Mouse (Mus musculus): ENCODE measurements around the gene Megf9.

The Megf9 gene

DNA sequence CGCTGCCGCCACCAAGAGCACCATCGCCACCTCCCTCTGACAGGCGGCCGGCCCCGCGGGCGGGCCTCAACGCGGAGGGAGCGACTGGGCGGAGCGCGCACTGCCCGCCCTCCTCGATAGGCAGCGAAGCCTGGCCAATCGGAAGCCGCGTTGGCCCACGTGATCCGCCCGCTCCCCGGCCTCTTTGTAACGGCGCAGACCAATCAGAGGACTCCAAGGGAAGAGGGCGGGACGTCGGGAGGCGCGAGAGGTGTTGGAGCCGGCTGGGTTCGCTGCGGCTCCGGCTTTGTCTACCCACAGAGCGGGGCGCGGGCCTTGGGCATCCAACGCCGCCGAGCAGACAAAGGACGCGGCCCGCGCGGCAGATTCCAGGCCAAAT is at the start of gene Megf9:
Gene Megf9 (minus strand): TSS at position 105 of the 379 bp plus-strand sequence.
- DNase-seq (ENCODE audit: low spot score in 2 of 2): peak; percentile 98

DNA sequence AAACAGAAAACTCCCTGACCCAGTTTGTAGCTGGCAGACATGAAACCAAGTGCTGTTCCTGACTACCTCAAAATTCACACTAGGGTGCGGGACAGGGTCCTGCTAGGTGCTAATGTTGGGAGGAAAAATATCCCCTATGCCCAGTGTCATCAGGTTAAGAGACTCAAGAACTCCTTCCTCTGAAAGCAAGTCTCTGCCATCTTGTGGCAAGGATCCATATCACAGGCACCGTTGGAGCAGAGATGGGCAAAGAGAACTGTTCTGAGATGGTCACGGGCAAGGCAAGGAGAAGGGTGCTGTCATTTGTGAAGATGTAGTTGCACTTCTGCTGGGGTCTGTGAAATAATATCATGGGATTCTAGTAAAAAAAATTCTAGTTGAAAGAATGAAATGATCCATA is 44.9 kb upstream of the Megf9 start:
- DNase-seq (ENCODE audit: low spot score in 2 of 2): peak; percentile 33 to 60

DNA sequence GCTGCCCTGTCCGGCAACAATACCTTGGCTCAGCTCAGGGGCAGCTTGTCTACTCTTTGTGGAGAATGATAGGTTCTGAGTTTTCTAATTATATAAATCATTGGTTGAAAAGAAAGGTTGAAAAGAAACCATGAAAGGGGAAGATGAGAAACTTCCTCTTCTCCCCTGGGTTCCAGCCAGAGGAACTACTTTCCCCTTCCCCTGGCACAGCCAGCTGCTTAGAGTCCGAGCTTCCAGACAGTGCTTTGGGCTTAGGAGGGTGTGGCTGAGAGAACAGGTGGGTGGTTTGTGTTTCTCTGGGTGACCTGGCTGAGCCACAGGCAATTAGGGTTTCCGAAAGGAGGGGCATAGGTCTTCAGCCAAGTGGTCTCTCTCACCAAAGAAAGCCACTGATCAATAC is 43.5 kb upstream of the Megf9 start:
- DNase-seq (ENCODE audit: low spot score in 2 of 2): no peak

DNA sequence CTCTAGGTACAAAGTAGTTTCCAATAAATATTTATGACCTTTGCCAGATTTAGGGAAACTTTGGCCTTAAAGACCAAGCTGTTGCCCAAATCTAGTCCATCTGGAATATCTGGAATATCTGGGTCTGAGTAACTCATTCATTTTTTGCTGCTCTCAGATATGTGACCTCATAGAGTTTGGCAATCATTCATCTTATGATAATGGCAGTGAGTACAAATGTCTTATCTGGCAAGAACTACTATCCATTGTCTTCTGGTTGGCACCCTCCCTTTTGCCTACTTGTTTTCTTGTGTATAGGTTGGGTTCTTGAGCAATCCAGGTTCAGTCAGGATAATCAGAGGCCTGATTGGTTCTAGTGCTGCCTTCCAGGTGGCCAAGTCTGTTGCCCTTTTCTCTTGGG is 41.3 kb upstream of the Megf9 start:
- DNase-seq (ENCODE audit: low spot score in 2 of 2): no peak

DNA sequence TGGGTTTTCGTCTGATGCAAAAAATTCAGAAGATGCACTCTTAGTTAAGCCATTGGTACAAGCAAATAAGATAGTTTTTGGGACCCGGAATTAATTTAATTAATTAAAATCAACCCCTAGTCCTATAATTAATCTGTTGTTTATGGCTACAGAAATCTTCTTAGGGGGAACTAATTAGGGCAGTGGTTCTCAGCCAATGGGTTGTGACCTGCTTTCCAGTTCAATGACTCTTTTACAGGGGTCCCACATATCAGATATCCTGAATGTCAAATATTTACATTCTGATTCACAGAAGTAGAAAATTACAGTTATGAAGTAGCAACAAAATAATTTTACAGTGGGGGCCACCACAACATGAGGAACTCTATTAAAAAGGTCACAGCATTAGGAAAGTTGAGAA is 39.1 kb upstream of the Megf9 start:
- DNase-seq (ENCODE audit: low spot score in 2 of 2): no peak

DNA sequence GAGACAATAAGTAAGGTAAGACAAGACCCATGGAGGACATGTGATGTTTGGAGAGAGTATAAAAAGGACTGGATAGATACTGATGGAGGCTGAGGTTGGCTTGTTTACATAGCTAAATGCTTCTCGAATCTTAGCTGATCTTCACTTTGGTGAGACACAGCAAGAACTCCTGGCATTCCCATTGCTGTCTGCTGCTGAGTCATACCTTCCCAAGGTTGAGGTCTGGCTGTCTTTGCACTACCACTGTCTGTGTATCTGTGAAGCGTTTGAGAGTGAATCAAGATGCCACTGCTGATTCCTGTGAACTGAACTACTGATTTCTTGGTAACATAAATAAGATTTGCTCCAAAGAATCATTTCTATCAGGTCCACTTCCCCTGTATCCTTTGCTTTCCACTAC is 19.1 kb upstream of the Megf9 start:
- DNase-seq (ENCODE audit: low spot score in 2 of 2): no peak

DNA sequence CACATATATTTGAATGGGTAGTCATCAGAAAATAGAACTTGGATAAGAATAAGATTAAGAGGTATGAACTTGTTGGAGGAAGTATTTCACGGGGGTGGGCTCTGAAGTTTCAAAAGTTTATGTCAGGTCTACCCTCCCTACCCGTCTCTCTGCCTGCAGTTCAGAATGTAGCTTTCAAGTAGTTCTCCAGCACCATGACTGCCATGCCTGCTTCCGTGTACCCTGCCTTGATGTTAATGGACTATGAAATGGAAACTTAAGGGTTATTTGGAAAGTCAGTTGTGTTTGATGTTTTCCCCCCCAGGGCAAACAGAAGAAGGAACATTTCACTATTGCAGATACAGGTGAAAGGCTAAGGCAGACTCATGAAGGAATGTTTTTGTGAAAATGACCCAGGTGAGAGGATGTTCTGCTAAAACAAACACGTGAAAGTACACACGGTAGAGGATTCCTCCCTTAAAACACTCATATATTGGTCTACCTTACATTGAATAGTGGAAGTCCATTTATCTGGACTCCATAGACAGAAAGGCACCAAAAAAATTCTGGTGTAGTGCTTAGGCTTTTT is 18.5 kb upstream of the Megf9 start:
- no peak for DNase-seq (ENCODE audit: low spot score in 2 of 2)

DNA sequence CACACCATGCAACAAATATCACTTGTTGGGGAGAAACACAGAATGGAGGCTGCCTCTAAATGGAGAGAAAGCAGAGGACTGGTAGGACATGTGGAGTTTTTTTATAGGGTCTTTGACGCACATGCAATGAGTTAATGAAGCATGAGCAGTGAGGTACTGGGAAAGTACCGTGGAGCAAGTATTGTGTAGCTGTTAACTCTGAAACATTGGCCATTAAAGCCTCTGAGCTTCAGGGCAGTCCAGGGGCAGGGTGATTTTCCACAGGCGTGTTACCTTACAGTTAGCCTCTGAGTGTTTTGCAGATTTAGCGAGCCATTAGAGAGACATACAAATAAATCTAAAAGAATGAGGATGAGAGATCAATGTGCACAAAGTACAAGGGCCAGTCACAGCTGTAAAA is 17.3 kb upstream of the Megf9 start:
- DNase-seq (ENCODE audit: low spot score in 2 of 2): no peak

DNA sequence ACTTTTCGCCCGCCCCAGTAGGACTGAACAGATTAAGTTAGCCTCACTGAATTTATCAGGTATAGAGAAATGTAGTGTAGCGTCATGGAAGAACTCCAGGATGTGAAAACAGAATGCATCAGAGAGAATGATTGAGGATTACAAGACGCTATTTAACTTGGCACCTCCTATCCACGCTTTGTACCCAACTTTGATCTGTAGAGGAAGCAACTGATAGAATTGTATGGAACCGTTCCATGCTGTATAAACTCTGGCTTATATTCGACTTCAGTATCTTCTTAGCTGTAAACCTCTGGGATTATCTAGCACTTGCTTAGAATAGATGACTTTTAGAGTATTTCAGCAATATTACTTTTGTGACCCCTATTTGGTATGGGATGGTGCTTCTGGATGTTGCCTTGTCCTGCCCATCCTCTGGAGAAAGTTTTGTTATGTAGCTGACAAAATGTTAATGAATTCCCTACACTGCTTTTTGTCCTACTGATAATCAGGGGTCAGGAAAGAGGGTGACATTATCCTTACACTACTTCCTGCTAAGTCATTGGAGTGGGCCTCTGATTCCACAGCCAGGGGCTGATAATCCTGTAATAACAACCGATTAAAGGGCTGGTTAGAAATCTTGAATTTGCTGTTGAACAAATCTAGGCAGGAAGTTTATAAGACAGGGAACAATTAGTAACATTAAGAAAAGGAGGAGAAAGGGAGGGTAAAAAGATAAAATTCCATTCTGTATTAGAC is 12.8 kb upstream of the Megf9 start:
- DNase-seq (ENCODE audit: low spot score in 2 of 2): no peak

DNA sequence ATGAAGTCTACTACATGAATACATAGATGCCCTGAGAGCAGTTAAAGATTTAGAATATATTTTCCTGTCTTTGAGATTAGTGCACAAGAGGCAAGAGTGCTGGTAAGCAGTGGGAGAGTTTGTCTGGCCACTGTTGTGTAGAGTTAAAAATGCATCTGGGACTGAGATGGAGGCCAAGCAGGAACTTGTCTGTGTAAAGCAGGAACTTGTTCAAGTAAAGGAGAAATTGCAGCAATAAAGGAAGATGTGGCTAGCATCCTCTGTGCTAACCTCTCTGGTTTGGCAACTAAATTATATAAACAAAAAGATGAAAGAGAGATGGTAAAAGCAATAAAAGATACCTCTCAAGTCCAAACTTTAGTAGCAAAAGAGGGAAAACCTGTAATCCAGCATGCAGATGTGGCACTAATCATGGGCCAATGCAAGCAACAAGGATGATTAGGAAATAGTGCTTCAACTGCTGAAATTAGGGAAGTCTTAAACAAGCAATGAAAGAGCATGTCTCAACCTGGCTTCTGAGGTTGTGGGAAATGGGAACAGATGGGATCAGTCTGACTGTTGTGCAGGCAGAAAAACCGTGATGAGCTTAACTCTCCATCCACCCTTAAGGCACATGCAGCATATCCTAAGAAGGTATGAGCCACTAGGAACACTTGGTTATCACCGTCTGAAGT is 11.2 kb upstream of the Megf9 start:
- DNase-seq (ENCODE audit: low spot score in 2 of 2): no peak

DNA sequence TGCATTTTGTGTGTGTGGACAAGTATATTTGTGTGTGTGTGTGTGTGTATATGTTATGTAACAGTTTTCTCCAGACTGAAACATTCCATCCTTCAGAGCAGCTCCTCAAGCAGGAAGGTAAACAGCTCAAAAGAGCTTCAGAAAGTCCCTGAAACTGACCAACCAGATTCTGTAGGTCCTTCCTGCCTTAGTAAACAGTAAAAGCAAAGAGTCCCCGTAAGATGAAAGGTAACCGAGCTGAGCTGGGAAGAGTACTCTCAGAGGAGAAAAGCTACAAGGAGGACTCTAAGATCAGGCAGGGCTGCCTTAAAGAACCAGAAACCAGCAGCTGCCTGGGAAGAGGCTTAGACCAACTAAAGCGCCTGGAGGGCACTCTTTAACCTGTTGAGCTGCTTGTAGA is 9.6 kb upstream of the Megf9 start:
- DNase-seq (ENCODE audit: low spot score in 2 of 2): no peak

DNA sequence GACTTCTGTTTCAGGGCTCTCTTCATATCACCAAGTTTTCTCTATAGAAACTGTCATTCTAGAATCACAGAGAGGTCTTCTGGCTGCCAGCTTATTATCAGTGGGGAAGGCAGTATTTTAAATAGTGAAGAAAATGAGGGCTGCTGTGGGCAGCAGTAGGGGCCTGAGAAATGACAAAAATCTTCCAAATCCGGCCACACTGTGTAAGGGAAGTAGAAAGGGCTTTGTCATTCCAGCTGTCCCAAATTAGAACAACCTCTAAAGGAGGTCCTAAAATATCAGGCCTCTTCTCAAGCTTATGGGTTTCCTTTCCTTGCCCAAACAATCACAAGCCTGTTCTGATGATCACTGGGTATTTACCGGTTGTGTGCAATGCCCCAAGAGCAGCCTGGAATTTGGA is 7.6 kb upstream of the Megf9 start:
- no peak for DNase-seq (ENCODE audit: low spot score in 2 of 2)

DNA sequence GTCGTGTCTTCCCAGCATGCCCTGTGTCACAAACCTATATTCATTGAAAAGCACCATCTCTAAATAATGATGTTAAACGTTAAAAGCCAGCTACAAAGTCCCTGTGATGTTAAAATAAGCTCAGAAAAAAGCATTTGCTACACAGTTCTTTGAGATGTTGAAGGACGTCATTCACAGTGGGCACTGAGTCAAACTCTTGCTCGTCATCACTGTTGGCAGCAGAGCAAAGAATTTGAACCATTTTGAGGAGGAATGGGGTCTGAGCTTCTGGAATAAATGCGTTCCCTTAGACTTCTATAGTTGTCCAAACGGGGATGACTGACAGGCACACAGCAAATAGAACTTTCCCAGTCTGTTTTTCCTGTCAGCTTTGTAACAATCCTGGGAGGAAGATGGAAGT is 5.9 kb upstream of the Megf9 start:
- no peak for DNase-seq (ENCODE audit: low spot score in 2 of 2)

DNA sequence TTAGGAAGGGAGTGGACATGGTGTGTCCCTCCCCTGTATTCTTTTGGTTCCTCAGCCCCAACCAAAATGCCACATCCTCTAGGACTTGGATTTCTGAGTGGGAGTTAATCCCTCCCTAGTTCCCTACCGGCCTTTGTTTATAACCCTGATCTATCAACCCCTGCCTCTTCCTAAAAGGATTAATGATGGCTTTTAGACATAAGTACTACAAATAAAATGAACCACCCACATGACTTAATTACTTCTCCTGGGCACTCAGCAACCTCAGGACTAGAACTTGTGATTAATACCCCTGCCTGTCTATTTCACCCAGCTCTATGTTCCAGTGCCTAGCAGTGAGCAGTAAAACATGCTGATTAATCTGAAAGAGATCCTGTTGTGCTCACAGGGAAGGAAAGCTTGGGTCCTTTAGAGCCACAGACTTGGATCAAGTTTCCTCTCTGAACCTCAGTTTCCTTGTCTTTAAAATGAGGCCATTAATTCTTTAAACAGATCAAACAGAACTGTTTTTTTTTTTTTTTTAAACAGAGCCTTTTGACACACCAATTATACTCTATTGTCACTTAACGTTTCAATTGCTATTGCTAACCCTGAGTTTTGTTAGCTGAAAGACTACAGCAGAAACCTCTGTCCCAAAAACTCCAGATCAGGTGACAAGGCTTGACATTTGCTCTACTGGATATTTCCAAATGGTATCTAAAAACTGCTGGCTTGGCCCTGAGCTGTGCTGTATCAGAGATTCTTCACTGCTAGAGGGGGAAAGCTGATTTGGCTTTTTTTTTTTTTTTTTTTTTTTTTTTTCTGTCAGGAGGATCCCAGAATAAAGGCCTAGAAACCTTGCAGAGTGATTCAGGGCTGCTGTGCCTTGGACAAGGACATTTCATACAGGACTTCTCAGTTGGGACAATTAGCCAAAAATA is 2.1 kb upstream of the Megf9 start:
- DNase-seq (ENCODE audit: low spot score in 2 of 2): no peak

DNA sequence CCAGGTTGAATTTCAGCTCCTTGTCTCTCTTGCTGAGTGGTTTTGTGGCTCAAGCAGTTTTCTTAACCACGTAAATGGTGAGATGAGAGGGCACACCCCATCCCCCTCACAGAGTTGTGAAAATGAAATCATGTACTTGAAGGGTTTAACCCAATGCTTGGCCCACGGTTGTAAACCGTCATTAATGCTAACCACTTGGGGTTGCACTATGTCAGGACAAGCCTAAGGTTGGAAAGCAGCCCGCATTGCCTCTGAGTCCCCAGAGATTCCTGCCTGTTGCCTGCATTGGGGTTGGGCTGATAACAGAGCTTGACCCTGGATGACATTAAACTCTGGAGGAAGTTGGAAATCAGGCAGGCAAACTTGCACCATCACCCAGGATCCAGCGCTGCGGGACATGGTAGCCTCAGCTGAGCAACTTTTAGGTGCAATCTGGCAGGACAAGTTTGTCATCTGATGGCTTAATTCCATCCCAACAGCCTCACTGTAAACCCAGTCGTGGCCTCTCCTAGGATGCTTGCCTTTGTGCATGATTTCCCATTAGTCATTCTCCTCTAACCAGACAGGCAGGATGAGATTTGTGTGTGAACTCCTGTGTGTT is 1.0 kb upstream of the Megf9 start:
- DNase-seq (ENCODE audit: low spot score in 2 of 2): no peak

DNA sequence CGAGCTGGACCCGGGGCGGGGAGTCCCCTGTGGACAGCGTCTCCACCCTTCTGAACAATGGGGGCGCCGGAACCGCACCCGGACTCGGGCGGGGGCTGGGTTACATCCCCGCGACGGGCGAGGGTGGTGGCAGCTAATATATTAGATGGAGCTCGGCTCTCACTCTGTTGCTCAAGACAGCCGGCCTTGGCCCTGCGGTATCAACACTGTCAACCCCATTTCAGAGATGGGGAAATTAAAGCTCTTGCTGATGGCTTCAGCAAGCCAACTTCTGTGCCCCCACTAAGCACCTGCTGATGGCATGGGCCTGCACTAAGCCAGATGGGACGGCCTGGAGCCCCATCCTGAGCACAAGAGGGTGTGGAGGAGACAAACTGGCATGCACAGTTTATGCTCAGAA is 494 bp upstream of the Megf9 start:
- no peak for DNase-seq (ENCODE audit: low spot score in 2 of 2)

DNA sequence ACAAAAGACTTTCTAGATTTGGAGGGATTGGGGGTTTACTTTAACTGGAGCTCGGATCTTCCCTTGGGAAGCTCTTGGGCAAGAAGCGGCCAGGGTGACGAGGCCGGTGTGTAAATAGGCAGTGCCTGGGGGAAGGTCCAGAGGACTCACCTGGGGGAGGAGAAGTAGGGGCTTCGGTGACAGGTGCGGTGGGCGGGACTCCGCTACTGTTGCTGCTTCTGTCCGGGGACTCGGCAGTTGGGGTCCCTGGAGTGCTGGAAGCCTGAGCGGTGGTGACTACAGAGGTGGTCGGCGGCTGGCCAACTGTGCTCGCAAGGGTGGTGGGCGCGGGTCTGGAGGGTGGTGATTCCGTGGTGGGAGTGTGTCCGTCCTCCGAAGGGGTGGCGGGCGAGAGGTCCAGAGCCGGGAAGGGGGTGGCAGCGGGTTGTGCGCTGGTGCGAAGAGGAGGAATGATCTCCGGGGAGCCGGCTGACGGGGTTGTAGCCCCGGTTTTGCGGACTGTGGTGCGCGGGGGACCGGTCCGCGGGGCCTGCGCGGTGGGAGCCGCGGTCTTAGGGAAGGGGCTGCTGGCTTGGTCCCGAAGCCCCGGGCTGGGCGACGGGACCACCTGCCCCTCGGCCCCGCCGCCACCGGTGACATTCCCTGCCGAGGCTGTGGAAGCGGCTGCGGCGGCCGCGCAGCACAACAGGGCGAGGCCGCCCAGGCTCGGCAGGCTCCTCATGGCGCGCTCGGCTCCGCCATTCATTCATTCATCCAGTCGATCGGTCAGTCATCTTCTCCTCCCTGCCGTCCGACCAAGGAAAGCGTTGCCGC is 511 bp downstream of the Megf9 start:
- peak in 1 of 2 experiments; percentile 33 for DNase-seq (ENCODE audit: low spot score in 2 of 2)

DNA sequence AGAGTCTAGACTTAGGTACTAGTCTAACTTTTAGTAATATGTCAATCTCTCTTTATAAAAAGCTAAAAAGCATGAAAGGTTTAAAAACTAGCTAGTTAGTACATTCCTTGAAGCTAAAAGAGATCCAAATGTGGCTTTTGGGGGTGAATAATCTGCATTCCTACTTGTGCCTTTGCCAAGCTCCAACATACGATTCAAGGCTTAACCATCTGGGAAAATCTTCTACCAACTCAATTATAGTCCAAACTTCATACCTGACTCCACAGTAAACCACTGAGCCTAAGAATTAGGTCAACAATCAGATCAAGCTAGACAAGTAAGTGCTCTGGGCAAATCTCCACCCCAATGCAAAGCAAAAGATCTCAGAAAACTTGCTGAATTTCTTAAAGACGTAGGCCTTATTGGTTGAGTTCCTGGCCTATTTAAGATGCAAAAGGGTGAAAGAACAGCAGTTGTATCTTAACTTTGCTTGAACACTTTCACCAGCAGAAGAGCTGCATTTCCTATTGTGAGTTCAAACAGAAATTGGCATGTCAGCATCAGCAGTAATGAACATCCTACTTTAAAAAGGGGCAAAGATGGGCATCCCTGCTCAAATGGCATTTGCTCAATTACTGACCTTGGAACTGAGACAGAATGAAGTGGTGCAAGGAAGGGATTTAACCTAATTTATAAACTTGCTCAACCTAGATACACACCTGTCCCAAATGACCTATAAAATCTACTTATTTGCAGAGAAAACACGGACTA is 1.6 kb downstream of the Megf9 start:
- no peak for DNase-seq (ENCODE audit: low spot score in 2 of 2)

DNA sequence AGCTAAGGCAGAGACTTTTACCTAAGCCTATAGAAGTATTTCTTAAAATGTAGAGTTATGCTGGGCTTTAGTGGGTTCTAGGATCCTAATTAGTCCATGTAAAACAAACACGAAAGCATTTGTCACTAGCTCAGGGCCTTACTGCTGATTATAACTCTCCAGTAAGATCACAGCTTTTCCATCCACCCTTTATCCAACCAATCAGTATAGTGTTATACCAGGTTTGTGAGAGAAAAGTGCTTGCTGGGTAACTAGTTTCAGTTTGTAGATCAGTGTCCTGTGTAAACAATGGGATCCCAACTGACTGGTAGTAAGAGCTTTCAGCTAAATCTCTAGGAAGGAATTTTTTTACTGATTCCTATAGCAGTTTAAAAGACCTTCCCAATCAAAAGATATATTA is 3.8 kb downstream of the Megf9 start:
- DNase-seq (ENCODE audit: low spot score in 2 of 2): no peak

DNA sequence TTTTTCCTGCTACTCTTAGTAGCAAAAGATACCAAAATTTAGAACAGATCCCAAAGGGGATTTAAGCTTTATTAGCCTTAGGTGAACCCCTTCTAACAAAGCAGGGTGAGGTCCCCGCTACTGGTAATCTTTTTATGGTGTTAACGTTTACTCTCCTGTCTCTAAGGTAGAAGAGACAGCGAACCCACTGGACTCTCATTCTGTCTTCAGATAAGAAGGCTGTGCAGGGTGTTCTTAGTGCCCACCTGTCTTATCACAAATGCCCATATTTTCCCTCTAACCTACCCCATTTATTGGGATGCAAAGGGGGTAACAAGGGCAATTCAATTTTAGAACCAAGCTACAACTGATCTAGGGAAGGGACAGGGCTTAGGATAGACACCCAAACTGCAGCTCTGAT is 6.2 kb downstream of the Megf9 start:
- DNase-seq (ENCODE audit: low spot score in 2 of 2): no peak

All from frontal cortex, postnatal 36 days (tissue).